Mouse (Mus musculus): ENCODE measurements around the gene Cd46.

GRCm38 (mm10) chr1:194989024-194989423 lies 103.0 kb downstream of the Cd46 start:
- TF ChIP-seq CTCF (IDR thresholded peaks at IDR 0.05; ENCODE audit: low read depth) (peak; percentile 31), EP300 (optimal IDR thresholded peaks at IDR 0.05) (no peak)

All from stomach, postnatal 0 days (tissue).